Mouse (Mus musculus): ENCODE results near the gene Kcnab1. TPM values are rescaled to one million over a fixed set of nuclear protein-coding genes. Genes with fewer than 3 reads are reported as not detected.

The Kcnab1 gene
- total RNA-seq, 2 experiments from 2014 or later, result 88.7 to 103 TPM

DNA sequence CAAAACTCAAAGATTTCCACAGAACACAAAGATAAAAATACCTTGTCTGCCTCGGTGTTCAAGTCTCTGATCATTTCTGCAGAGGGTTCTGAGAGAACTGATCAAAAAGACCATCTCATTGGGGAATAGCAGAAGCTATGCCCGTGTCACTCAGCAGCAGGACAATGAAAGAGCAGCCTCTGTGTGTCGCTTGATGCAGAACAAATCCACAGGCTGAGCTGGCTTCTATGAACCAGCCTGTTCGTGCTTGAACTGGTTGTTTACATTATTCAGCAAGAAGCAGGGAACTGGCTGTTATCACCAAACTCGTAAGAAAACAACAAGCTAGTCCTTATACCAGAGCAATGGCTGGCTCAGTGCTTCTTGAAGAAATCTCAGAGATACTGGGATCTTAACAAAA is 193.4 kb downstream of the Kcnab1 start:
- DNase-seq (ENCODE audit: low spot score in 2 of 2), result no peak

GRCm38 (mm10) chr3:65315837-65316236 is 206.7 kb downstream of the Kcnab1 start:
- no peak for DNase-seq (ENCODE audit: low spot score in 2 of 2)

- DNase-seq (ENCODE audit: low spot score in 2 of 2), result no peak
Observed at GRCm38 (mm10) chr3:65316738-65317137, 207.6 kb downstream of the Kcnab1 start.

- no peak for DNase-seq (ENCODE audit: low spot score in 2 of 2)
Observed at GRCm38 (mm10) chr3:65317876-65318537, 208.8 kb downstream of the Kcnab1 start.

- DNase-seq (ENCODE audit: low spot score in 2 of 2), result peak in 1 of 2 experiments; percentile 46
Observed at GRCm38 (mm10) chr3:65319248-65320008, 210.2 kb downstream of the Kcnab1 start.

DNA sequence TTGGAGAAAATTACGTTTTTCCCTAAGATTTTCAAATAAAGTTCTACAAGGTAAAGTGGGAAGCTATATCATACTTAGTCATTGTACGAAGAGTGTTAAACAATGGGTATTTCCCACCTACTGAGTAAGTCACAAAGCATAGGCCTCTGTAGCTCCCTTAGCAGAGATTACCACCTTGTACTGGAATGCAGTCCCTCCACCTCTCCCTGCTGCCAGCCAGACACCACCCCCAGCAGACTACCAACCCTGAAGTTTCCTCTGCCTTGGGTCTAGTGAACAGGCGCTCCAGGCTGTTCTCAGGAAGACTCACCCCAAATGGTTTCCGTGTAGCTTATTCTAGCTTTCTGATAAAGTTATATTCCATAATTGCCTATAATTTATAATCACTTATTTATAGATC is 211.8 kb downstream of the Kcnab1 start:
- no peak for DNase-seq (ENCODE audit: low spot score in 2 of 2)

- DNase-seq (ENCODE audit: low spot score in 2 of 2), result peak; percentile 50 to 79
Observed at GRCm38 (mm10) chr3:65321981-65322779, 213.0 kb downstream of the Kcnab1 start.

DNA sequence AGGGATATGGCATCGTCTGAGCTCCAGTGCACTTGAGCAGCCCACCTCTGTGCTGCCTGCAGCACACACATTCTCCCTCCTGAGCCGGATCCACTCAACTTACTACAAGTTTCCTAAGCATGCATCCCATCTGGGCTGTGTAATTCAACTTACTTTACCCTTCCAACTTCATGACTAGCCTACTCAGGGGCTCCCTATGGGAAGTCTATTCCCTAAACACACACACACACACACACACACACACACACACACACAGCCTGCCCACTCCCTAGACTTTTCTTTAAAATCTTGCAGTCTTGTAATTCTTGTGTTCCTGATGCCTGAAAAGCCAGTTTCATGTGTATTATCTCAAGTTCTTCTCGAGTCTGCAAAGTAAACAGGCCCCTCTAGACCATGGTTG is 216.1 kb downstream of the Kcnab1 start:
- DNase-seq (ENCODE audit: low spot score in 2 of 2), result no peak

GRCm38 (mm10) chr3:65328814-65329213 is 219.6 kb downstream of the Kcnab1 start:
- no peak for DNase-seq (ENCODE audit: low spot score in 2 of 2)

GRCm38 (mm10) chr3:65337835-65338464 is 228.8 kb downstream of the Kcnab1 start:
- no peak for DNase-seq (ENCODE audit: low spot score in 2 of 2)

- DNase-seq (ENCODE audit: low spot score in 2 of 2), result no peak
Observed at GRCm38 (mm10) chr3:65340173-65340951, 231.2 kb downstream of the Kcnab1 start.

DNA sequence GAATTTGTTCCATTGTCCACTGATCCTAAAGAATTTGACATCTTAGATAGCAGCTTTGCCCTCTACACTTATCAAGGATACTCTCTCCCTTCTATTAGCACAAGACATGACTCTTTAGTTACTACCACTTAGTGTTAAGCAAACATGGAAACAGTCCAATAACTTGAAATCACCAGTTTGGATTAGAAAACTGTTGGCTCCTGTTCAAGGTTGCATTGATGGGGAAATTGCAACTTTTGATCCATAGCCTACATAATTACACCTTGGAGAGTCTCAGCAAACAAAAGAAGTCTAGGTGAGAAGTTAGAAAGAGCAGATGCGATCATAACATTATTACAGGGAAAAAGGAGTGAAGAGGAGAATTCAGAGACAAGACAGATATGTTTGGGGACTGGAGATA is 237.0 kb downstream of the Kcnab1 start:
- DNase-seq (ENCODE audit: low spot score in 2 of 2), result no peak

DNA sequence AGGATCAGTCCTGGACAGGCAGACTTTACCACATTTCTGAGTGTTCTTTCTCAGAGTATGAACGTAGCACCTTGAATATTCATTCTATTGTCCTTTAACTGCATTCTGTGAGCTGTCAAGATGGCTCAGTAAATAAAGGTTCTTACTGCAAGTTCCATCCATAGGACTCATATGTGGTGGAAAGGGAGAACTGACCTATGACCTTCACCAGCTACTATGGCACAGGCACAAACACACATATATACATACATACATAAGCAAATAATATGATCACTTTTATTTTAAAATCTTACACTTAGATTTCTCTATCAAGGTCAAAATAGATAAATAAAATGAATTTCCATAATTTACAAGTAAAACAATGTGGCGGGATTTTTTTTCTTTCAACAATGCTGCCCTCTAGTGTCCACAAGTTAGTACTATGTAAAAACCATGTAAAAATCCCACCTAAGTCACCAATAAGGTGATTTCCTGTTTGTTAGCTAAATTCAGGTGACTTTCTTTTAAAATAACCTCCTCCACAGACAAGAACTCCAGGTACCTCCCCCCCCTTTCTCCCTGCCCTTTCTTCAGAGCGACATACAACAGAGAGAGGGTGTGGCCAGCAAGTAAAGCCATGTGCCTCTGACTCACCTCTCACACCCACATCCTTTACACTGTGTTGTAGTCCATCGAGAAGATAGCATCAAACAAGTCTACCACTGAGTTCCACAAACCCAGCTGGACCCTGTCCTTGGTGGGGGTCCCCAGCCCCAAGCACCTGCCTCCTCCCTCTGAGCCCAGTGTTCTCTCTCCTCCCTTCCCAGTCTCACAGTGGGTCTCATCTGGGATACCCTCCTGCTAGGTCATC is 243.3 kb downstream of the Kcnab1 start:
- DNase-seq (ENCODE audit: low spot score in 2 of 2), result peak in 1 of 2 experiments; percentile 51

- DNase-seq (ENCODE audit: low spot score in 2 of 2), result no peak
Observed at GRCm38 (mm10) chr3:65353263-65354037, 244.3 kb downstream of the Kcnab1 start.

GRCm38 (mm10) chr3:65355479-65355878 is 246.3 kb downstream of the Kcnab1 start:
- no peak for DNase-seq (ENCODE audit: low spot score in 2 of 2)

GRCm38 (mm10) chr3:65358275-65358674 is 249.1 kb downstream of the Kcnab1 start:
- DNase-seq (ENCODE audit: low spot score in 2 of 2), result no peak

DNA sequence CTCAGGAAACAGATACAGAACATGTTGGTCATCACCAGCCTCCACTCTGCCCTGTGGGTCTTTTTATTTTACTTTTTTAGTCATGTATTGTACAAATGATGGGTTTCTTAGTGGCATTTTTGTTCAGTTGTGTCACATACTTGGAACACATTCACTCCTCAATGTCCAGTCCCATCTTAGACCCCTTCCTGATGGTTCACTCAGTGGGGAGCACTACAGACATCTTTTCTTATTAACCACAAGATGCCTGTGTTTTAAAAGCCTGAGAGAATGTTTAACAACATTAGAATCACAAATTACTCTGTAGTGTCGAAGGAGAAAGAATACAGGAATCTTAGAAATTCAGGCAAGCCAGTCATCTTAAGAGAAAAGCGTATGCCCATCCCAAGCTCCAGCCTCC is 249.7 kb downstream of the Kcnab1 start:
- DNase-seq (ENCODE audit: low spot score in 2 of 2), result no peak

GRCm38 (mm10) chr3:65360163-65360969 is 251.2 kb downstream of the Kcnab1 start:
- no peak for DNase-seq (ENCODE audit: low spot score in 2 of 2)
